Mouse (Mus musculus) megakaryocyte-erythroid progenitor cell, adult 5-6 weeks (primary cell): ENCODE data around the gene Thbs3. TPM values are rescaled to one million over a fixed set of nuclear protein-coding genes. Genes with fewer than 3 reads are reported as not detected.

Experiments used
- ATAC-seq: replicated peaks from 2 replicates; pipeline ENCODE4 v1.8.0; 2016; ENCODE audit warnings: mild to moderate bottlenecking, inconsistent platforms; ENCODE audit not compliant: severe bottlenecking, poor library complexity, low FRiP score, low TSS enrichment
- total RNA-seq, 2 experiments: library from RNA; stranded (forward) in 1 of 2; stranded (reverse) in 1 of 2; fragments of 200-1000, 215-1000 nt in 1 of 2; fragments of >200 nt in 1 of 2; fragmentation: Nextera tagmentation in 1 of 2; gene quantifications; 2 replicates each; pipeline ENCODE4 v1.2.3; 2014 to 2017

The Thbs3 gene
- total RNA-seq, 2 experiments from 2014 or later, result 1.7 to 4.0 TPM

DNA sequence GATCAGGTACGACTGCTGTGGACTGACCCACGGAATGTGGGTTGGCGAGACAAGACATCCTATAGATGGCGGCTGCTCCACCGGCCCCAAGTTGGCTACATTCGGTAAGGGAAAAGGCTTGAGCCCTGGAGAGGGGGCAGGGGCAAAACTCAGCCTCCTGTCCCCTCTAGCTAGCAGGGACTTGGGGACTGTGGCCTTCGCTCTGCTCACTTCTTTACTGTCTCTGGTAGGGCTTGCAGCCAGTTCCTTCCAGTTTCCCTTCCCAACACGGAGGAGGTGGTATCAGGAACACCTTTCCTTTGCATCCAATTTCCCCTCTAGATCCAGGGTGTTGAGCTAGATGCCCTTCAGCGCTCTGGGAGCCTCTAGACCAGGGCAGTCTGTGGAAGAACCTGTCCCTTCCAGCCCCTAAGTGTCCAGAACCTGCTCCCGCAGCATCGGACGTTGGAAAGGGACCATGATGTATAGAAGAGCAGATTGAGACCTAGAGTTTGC, 10.4 kb downstream of the Thbs3 start:
- ATAC-seq, result no peak

DNA sequence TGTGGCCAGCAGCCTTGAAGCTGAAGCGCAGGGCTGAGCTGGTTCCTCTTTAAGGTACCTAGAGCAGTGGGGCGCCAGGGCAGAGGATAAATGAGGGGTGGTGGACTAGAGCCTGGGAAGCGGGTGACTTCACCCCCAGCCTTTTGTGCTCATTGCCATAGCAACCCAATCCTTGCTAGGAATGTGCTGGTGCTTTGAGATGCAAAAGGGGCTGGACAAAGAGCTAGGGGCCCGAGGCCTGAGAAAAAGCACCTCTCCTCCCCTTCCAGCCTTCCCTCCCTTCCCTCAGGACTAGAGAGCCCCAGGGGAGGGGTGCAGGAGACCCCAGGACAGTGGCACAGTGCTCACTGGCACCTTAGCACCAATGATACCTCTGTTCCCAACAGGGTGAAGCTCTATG, 10.9 kb downstream of the Thbs3 start:
- no peak for ATAC-seq

DNA sequence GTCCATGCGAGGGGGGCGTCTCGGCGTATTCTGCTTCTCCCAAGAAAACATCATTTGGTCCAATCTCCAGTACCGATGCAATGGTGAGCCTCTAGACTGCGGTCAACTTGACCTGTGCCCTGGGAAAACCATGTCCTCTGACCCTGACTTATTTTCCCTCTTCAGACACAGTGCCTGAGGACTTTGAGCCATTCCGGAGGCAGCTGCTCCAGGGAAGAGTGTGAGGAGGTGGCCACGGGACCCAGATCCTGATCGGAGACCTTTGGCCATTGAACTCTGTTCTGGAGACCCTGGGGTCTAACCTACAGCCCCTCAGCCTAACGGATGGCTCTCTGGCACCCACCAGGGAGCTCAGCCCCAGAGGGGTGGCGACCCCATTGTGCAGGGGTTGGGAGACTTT, 11.4 kb downstream of the Thbs3 start:
- no peak for ATAC-seq

DNA sequence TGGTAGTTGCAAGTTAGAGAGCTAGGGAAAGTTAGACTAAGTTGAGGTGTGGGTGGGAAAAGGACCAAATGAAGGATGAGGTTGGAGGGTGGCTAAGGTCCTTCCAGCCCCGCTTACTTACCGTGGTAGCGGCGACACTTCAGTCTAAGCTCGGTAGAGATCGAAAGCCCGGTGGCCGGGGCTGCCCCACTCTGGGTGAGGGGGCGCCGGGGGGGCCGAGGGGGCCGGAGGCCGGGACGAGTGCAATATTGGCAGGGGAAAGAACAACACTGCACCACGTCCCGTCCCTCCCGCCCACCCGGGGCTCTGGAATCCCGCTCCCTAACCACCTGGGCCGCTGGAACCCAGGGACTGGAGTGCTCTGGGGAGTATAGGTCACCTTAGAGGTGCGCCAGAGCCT, 11.9 kb downstream of the Thbs3 start, which contains the start of gene Mtx1:
Mtx1 (minus strand) TSS at position 189 of the 400 bp plus-strand sequence.
- ATAC-seq, result no peak

DNA sequence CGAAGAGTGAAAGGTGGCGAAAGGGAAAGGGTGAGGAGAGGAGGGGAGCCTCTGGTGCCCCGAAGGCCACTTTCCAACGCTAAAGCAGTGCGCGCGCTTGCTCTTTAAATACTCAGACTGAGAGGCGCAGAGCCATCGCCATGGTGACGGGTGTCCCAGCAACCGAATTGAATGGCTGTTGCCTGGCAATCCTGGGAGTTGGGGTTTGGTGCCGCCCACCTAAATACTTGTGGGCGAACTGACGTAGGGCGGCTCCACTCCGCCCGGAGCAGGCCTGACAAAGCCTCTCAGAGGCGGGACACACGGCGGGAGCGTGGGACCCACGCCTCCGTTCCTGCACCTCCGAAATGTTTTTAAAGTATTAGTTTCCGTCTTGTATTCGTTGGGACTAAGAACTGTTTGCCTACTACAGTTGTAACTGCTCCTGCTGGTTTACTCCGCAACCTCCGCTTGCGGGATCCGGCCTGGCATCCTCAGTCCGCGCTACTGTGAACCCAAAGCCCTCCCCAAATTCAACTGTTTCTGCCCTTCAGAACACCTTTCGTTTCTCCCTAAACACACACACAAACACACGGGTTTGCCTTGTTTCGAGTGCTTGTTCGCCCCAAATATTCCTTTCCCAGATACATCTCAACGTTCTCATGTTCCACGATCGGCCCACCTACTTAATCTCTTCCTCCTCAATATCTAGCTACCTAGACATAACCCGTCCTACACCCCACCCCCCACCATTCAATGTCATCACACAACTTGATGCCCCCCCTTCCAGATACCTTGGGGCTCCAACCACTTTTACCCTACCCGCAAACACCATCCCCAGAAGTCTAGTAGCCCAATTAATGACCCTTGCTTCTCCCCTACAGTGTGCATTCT, 12.6 kb downstream of the Thbs3 start:
- ATAC-seq, result peak; percentile 56

DNA sequence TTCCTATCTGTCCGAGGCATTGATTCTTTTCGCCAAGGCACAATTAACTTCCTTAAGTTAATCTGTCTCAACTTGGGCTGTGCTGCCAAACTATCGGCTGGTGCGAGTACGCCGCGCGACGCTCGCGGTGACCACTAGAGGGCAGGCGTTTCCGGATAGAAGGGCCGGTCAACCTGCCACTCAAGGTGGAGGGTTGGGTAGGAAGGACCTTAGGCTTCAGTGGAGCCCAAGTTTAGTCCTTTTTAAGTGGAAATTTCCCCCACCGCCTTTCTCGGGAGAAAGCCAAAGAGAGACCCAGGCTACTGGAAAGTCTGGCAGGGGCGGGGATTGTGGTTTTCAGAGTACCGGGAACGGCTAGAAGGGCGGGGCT, 13.2 kb downstream of the Thbs3 start:
- ATAC-seq, result peak; percentile 74

DNA sequence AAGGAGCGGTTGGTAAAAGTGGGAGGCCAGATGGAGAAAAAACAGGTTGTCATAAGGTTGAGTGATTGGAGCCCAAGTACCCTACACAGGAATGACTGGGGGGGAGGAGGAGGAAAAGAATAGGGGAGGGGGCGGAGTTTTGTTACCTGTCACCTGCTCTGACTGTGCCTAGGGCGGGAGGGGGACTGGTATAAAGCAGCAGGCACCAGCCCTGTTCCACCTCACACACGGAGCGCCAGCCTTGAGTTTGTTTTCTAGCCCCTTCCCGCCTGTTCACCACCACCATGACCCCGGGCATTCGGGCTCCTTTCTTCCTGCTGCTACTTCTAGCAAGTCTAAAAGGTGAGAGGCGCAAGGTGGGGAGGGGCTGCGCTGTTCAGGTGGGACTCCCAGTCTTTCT, 13.9 kb downstream of the Thbs3 start, which contains the start of gene Muc1:
Muc1 (plus strand) TSS at position 222 of the 400 bp plus-strand sequence.
- ATAC-seq, result no peak

DNA sequence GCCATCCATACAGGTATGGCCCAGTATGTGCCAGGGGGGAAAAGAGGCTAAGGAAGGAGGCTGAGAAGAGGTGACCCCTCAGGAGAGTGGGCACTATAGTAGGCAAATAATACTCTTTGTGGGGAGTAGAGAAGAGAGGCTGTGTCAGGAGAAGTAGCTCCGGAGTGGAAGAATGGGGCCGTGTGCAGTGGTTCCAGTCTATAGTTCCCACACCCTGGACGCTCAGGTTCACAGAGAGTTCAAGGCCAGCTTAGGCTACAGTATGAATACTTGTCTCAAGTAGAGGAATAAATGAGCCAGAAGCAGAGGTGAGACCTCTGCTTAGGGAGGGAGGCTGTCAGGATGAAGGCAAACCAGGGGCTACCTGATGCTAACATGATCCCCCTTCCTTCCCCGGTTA, 14.3 kb downstream of the Thbs3 start:
- ATAC-seq, result no peak

DNA sequence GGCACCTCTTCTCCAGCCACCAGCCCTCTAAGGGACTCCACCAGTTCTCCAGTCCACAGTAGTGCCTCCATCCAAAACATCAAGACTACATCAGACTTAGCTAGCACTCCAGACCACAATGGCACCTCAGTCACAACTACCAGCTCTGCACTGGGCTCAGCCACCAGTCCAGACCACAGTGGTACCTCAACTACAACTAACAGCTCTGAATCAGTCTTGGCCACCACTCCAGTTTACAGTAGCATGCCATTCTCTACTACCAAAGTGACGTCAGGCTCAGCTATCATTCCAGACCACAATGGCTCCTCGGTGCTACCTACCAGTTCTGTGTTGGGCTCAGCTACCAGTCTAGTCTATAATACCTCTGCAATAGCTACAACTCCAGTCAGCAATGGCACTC, 15.6 kb downstream of the Thbs3 start:
- ATAC-seq, result no peak

DNA sequence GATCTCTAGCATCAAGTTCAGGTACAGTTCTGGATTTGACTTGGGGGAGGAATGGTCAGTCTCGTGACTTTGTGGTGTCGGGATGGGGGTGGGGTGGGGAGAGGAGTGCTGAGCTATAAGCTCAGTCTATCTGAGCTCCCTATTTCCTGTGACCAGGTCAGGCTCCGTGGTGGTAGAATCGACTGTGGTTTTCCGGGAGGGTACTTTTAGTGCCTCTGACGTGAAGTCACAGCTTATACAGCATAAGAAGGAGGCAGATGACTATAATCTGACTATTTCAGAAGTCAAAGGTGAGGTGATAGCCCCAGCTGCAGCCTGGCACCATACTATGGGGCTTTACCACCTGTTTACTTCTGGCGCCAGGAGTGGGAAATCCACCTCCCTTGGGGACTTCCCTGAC, 16.4 kb downstream of the Thbs3 start:
- no peak for ATAC-seq

DNA sequence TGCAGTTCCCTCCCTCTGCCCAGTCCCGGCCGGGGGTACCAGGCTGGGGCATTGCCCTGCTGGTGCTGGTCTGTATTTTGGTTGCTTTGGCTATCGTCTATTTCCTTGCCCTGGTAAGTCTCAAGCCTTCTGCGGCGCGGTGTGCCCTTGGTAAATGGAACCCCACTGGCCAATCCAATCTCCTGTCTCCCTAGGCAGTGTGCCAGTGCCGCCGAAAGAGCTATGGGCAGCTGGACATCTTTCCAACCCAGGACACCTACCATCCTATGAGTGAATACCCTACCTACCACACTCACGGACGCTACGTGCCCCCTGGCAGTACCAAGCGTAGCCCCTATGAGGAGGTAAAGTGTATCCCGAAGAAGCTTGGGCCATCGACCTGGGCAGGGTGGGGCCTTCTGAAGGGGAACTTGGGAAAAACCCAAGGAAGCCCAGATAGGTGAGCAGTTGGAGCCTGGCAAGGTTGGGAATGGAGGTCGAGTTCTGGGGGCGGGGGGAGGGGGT, 16.8 kb downstream of the Thbs3 start:
- no peak for ATAC-seq

DNA sequence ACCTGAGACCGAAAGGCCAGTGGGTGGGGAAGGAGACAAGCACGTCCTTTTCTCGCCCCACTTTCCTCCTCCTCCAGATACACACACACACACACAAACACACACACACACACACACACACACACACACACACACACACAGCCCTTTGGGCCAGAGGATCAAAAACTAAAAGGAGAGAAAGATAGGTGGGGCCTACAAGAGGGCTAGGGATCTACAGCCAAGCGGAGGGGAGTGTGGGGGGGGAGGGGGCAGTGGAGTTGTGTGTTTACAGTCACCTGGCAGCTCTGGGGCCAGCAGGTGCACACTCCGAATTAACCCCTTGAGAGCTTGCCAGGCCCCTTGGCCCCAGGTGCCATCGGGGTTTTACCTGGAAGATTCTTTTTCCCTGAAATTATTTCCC, 17.6 kb downstream of the Thbs3 start:
- no peak for ATAC-seq

DNA sequence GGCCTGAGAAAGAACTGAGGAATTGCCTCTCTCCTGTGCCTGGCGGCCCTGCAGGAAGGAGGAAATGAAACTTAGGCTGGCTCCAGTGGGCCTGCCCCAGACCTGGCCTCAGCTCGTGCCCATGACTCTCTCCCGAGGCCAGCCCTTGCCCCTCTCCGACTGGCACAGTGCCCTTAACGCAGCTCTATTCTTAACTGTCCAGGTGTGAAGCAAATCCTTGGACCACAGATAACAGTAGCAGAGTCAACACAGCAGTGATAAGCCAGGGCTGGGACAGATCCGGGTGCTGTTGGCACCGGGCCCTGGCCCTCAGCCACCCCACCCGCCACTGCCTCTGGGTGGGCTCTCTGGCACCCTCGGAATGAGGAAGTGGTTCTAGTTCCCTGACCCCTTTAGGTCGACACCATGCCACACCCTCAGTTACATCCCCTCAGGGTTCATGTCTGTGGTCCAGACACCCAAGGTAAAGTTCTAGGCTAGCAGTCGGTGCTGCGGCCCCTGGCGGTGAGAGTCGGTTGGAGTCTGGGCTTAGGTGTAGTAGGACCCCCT, 18.7 kb downstream of the Thbs3 start:
- peak; percentile 52 for ATAC-seq

DNA sequence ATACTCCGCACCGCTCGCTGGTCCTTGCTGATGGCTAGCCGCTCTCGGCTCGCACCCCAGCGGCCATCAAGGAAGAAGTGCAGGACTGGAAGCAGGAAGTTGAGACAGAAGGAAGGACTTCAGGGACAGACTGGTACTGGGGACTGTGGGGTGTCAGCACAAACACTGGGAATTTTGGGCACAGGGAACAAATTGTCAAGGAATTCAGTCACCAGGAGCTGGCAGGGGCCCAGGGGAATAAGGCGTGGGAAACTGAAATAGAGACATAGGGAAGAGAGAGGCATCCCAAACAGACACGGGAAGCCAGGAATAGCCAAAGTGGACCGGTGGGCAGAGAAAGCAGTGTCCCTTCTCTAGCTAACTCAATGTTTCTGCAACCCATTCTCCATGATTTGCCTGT, 21.5 kb downstream of the Thbs3 start:
- no peak for ATAC-seq

DNA sequence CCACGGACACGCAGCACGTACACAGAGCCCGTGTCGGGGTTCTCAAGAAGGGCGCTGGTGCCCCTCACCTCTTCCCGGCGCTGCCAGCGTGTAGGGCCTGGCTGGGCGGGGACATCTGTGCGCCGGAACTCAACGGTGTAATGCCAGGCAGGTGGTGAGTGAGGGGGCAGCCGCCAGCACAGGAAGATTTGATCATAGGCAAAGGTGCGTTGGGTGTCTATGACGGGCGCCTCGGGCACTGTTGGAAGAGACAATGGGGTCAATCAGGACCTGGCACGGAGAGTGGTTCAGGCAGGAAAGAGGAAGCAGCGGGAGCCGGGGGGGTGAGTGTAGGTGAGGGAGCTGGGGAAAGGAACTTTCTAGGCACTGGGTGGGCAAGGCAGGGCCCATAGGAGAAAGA, 22.7 kb downstream of the Thbs3 start:
- no peak for ATAC-seq

DNA sequence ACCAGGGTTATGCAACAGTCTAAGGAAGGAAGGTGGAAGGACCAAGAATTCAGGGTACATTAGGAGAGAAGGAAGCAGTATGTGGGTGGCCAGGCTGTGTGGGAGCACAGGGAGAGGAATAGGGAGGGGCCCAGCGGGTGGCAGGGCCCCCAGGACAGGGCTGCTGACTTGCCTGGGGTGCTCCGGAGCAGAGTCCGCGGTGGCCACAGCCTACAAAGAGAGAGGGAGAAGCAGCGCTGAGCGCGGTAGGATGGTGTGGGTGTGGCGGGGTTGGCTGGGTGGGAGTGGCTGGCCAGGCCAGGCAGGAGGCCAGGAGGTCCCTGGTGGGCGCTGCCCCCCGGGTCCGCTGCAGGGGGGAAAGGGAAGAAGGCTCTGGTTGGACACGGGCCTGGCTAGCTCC, 23.5 kb downstream of the Thbs3 start:
- ATAC-seq, result no peak

DNA sequence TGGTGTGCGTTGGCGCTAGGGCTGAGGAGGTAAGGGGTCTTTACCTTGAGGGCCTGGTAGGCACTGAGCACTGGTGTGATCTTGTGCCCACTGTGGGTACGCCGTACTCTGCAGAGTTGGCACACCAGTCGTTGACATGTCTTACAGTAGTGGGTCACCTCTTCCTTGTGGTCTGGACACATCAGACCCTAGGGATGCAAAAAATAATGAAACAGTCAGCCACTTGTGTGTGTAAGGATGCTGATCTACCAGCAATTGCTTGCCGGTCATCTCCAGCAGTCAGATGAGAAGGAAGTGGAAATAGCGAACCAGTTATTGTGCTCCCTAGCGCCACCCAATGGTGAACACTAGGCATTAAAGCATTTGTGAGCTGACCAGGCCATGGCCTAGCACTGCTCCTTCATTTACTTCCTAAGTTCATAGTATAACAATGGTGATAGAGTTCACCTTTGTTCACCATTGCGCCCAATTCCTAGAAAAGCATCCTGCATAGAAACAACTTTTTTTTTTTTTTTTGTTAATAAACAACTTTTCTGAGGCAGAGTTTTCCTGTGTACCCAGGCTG, 27.4 kb downstream of the Thbs3 start:
- no peak for ATAC-seq

DNA sequence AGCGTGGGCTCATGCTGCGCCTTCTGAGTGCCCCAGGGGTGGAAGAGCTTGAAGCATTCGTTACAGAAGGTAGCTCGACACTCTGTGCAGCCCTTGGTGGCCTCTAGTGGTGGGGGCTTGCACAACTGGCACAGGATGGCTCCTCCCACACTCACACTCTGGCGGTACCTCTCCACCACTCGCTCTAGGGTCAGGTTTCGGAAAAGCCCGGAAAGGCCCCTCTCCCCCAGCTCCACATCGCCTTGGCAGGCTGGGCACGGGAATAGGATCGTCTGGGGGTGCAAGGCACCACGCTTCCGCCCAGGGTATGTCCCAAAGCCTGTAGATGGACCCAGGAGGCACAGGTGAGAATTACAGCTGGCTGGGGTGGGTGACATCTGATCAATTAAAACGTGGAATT, 28.6 kb downstream of the Thbs3 start:
- ATAC-seq, result peak; percentile 76

DNA sequence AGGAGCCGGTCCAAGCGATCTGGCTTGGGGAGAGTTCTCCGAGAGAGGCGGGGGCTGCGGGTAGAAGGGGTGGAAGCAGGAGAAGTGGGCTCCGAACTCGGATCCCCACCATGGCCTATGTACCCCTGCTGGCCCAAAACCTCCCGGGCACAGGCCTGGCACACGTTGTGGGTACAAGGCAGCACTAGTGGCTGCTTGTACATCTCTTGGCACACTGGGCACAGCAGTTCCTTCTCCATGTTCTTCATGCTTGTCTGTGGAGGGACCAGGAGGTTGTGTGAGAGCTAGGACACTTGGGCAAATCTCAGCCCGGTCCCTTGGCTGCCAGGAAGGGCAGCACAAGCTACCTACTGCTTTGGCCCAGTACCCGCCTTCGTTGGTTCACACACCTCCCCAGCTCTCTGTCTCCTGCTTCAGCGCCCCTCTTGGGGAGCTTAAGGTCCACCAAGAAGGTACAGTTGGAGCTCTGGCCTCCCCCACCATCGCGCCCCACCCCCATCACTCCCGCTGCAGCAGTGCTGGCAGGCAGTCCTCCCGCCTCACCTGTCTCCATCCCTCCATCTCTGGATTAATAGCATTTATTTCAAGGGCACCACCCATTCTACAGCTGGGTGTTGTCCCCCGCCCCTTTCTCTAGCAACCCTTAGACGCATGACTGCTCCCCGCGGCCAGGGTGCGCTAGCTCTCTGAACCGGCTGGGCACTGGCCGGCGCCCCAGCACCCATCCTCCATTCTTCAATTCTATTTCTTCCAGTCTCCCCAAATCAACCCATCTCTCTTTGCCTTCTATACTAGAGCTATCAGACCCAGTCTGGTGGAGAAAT, 29.4 kb downstream of the Thbs3 start:
- no peak for ATAC-seq
